Mouse (Mus musculus) spleen, adult 2 months (tissue): ENCODE results near the gene Acnat2. TPM values are rescaled to one million over a fixed set of nuclear protein-coding genes. Genes with fewer than 3 reads are reported as not detected.
"Not testable (repeated sequence)": the region's sequence is repeated elsewhere in the genome, so short reads cannot be mapped to it uniquely, and the experiment has no call there.

ENCODE experiments used
- DNase-seq, 2 experiments: peaks; one replicate each; pipeline versions ENCODE4 v3.0.0 to v3.0.0-alpha.2; 2012 to 2021; ENCODE audit warnings: low spot score in 2 of 2, low read depth in 1 of 2
- H3K27ac ChIP-seq: fragments of 200-500 bp; 2 replicates; pipeline ENCODE4 v1.5.1; 2012; ENCODE audit warnings: low read length, inconsistent platforms; ENCODE audit not compliant: insufficient read depth
- H3K27me3 ChIP-seq: fragments of 200-500 bp; 2 replicates; pipeline ENCODE4 v1.6.1; 2012; ENCODE audit warnings: mild to moderate bottlenecking, moderate library complexity, low read length, inconsistent platforms; ENCODE audit not compliant: control insufficient read depth, insufficient read depth
- H3K36me3 ChIP-seq: fragments of 200-500 bp; 2 replicates; pipeline ENCODE4 v1.6.1; 2012; ENCODE audit warnings: mild to moderate bottlenecking, low read length, inconsistent platforms; ENCODE audit not compliant: control insufficient read depth, insufficient read depth
- H3K4me1 ChIP-seq: fragments of 200-500 bp; 2 replicates; pipeline ENCODE4 v1.6.1; 2011; ENCODE audit warnings: inconsistent platforms; ENCODE audit not compliant: control insufficient read depth, insufficient read depth, insufficient read length
- H3K4me3 ChIP-seq: fragments of 200-500 bp; 2 replicates; pipeline ENCODE4 v1.5.1; 2011; ENCODE audit warnings: mild to moderate bottlenecking, inconsistent platforms; ENCODE audit not compliant: insufficient read depth, insufficient read length; ENCODE audit errors: extremely low read depth
- CTCF ChIP-seq: fragments of 200-500 bp; IDR thresholded peaks from 2 replicates; pipeline ENCODE4 v1.5.1; 2011; ENCODE audit warnings: mild to moderate bottlenecking, inconsistent platforms; ENCODE audit not compliant: insufficient read depth, insufficient read length, insufficient replicate concordance; ENCODE audit errors: extremely low read depth
- POLR2A ChIP-seq: fragments of 200-500 bp; IDR thresholded peaks from 2 replicates; pipeline ENCODE4 v1.6.1; 2011; ENCODE audit warnings: low read depth, low read length, inconsistent platforms
- WGBS: fragments of 180-500 bp; shearing (Covaris S2); methylation state at CpG from one replicate; pipeline ENCODE4 v1.1.7; 2018; 5-methylcytosine and 5-hydroxymethylcytosine counted together
- polyA plus RNA-seq: library from polyadenylated mRNA; depleted of rRNA; stranded (reverse); fragments of >200 nt; gene quantifications from 2 replicates; pipeline ENCODE4 v1.2.3, GENCODE M21; 2012; rRNA removed

Gene Acnat2
- polyA plus RNA-seq, 1 experiment: not detected

DNA sequence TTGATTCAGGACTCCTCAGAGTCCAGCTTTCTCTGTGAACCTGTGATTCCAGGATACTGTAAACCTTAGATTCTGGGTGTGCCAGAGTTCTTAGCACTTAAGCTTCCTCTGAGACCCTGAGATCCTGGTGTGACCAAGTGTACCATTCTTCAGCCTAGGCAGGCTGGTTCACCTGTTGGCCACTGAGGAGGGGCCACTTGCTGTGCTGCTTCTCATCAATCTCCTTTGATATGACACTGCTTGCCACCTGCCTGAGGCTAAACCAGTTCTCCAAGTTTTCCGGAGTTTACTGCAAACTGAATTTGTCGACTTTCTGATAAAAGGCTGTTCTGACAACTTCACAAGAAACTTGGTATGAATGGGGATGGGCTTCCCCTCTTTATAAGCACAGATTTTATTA lies 50.9 kb downstream of the Acnat2 start:
- Histone ChIP-seq H3K4me3 (no peak overlapping the region), H3K27ac (no peak overlapping the region), H3K27me3 (no peaks in the 10 kb centered on the region), H3K36me3 (no peaks in the 10 kb centered on the region), H3K4me1 (no peaks in the 10 kb centered on the region)
- TF ChIP-seq POLR2A (no peak), CTCF (no peak)
- no peak for DNase-seq
- 73% methylated on average over 2 of the region's 2 CpGs for WGBS

DNA sequence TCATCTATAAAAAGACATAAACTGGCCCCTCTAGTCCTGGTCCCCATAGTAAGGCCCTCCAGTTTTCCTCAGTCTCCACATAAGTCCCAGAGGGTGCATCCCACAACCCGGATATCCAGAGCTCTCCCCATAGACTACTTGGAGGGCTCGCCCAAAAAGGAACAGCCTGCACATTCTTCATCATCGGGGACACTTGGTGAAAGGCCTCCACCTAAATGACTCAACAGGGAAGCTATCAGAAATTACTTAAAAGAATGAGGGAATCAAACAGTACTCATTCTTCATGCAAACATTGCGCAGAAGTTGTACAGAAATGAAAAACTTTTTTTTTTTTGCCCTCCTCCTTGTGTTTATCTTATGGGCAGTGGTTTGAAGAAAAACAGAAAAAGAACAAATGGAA lies 57.5 kb downstream of the Acnat2 start:
- DNase-seq: no peak
- no peaks in the 10 kb centered on the region for H3K4me1 ChIP-seq
- no peak overlapping the region for H3K27ac ChIP-seq
- WGBS: 95% methylated on average over 4 of the region's 4 CpGs
- H3K36me3 ChIP-seq: no peaks in the 10 kb centered on the region
- TF ChIP-seq CTCF (no peak), POLR2A (no peak)
- no peak overlapping the region for H3K4me3 ChIP-seq
- H3K27me3 ChIP-seq: no peaks in the 10 kb centered on the region

DNA sequence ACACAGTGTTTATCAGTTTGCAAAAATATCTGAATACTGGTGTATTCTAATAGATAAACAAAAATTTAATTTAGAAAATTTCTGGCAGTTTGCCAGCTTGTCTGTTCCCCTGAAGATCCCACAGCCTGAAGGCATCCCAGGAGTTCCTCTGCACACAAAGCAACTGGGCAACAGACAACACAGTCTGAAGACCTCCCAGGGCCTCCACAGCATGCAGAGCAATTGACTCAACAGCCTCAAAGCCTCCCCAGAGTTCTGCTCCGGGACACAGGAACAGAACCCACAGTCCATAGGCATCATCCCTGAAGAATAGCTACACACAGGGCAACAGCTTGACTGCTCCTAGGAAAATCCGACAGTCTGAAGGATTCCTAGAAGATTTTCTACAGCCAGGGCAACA lies 59.3 kb downstream of the Acnat2 start:
- Histone ChIP-seq H3K4me1 (no peaks in the 10 kb centered on the region), H3K27me3 (no peaks in the 10 kb centered on the region), H3K36me3 (no peaks in the 10 kb centered on the region), H3K27ac (no peak overlapping the region), H3K4me3 (no peak overlapping the region)
- WGBS: 83% methylated on average over 2 of the region's 2 CpGs
- TF ChIP-seq POLR2A: no peak
- TF ChIP-seq CTCF: no peak
- no peak for DNase-seq

DNA sequence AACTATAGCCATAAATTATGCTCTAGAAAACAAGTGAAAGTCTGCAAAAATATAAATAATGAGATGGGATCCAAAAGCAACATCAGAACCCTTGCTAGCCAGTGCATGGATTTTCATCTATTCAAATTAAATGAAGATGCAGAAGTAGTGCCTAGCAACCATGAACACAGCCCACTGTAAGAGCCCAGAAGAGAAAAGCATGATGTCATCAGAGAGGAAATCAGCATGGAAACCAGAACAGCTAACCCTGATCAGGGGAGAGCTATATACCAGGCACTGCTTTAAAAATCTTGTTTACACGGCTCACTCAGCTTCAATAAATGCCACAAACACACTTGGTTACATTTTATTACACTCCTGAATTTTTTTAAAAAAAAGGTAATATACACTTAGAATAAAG lies 60.0 kb downstream of the Acnat2 start:
- WGBS: 82% methylated on average over 1 of the region's 1 CpGs

DNA sequence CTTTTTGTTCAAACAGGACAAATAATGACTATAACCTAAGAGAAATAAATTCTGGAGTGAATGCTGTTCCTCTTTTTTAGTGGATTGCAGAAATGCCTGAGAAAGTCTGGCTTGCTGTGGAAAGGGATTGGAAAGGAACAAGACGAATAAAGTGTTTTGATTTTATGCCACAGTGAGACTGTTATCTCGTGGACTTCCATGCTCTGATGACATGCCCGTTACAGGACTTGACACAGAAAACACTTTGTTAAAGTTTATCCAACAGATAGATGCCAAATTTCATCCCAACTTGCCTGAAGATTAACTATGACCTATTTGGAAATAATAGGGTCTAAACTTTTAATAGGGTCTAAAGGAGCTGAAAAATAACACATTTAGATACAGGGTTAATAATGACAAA lies 67.9 kb downstream of the Acnat2 start:
- not testable (repeated sequence) for H3K4me1 ChIP-seq, DNase-seq, H3K27me3 ChIP-seq, H3K4me3 ChIP-seq, H3K36me3 ChIP-seq, H3K27ac ChIP-seq
- 77% methylated on average over 3 of the region's 3 CpGs for WGBS

More for the DNA sequence above, 60.0 kb downstream of the Acnat2 start:
- DNase-seq, H3K4me1 ChIP-seq, H3K36me3 ChIP-seq, H3K27ac ChIP-seq, H3K27me3 ChIP-seq, H3K4me3 ChIP-seq: not testable (repeated sequence)

DNA sequence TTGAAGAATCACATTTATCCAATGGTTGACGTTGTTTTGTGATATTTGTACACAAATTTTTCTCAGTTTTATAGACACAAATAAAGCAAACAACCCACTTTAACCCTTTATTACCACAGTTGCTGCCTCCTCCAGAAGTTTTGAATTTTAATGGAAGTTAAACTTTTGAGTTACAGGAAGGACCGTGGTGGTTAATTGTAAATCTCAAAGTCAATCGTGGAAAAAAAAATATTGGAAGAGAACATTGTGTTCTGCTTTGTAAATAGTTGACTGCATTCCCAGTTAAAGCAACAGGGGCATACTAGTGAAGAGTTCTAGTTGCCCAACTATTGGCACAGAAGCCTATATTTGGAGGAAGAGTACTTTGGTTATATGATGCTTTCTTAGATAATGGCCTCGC lies 70.0 kb downstream of the Acnat2 start:
- not testable (repeated sequence) for DNase-seq, H3K27ac ChIP-seq, H3K36me3 ChIP-seq, H3K4me3 ChIP-seq, H3K4me1 ChIP-seq, H3K27me3 ChIP-seq
- WGBS: 84% methylated on average over 3 of the region's 4 CpGs

Other genes starting within 250 kb of the Acnat2 start
- gene Acnat1, start 65.8 kb upstream of the Acnat2 start, polyA plus RNA-seq: not detected in 2 replicates
- not detected in 2 replicates for gene Baat, start 98.4 kb upstream of the Acnat2 start, polyA plus RNA-seq
- 1.2 and 1.4 TPM in 2 replicates for gene Mrpl50, start 112.9 kb upstream of the Acnat2 start, polyA plus RNA-seq
- 0.58 and 0.62 TPM in 2 replicates for gene Zfp189, start 113.0 kb upstream of the Acnat2 start, polyA plus RNA-seq
- gene Aldob, start 141.4 kb upstream of the Acnat2 start, polyA plus RNA-seq: 0.13 and 1.1 TPM in 2 replicates
- gene Tmem246, start 189.7 kb upstream of the Acnat2 start, polyA plus RNA-seq: 5.5 and 9.7 TPM in 2 replicates
- 16.6 and 19.5 TPM in 2 replicates for gene Rnf20, start 223.9 kb upstream of the Acnat2 start, polyA plus RNA-seq